Mouse (Mus musculus) forebrain, embryonic 11.5 days (tissue): Measurements from ENCODE around the gene Itgae. TPM values are rescaled to one million over a fixed set of nuclear protein-coding genes. Genes with fewer than 3 reads are reported as not detected.
A peak's percentile ranks its signal among the peaks of the same experiment; 100 is the strongest.

Experiments used
- ATAC-seq: fragments of 200-750 bp; cut with Nextera tagmentation; replicated peaks from 2 replicates; pipeline ENCODE4 v1.8.0; 2017; ENCODE audit warnings: moderate TSS enrichment; ENCODE audit not compliant: low FRiP score
- DNase-seq: peaks from one replicate; pipeline ENCODE4 v3.0.0-alpha.2; 2017; ENCODE audit warnings: low spot score
- H3K27ac ChIP-seq: fragments of 300-500 bp; sonication (generic); 2 replicates; pipeline ENCODE4 v1.5.1; 2014; ENCODE audit warnings: low read depth, low read length
- H3K27me3 ChIP-seq: fragments of 300-500 bp; sonication (generic); 2 replicates; pipeline ENCODE4 v1.6.1; 2014; ENCODE audit warnings: mild to moderate bottlenecking, low read length, mixed read lengths; ENCODE audit not compliant: control insufficient read depth, insufficient read depth
- H3K36me3 ChIP-seq: fragments of 300-500 bp; sonication (generic); 2 replicates; pipeline ENCODE4 v1.6.1; 2014; ENCODE audit warnings: mild to moderate bottlenecking, low read length, moderate library complexity, mixed read lengths; ENCODE audit not compliant: control insufficient read depth, insufficient read depth
- H3K4me1 ChIP-seq: fragments of 300-500 bp; sonication (generic); replicated peaks from 2 replicates; pipeline ENCODE4 v1.6.1; 2014; ENCODE audit warnings: low read length, mixed read lengths; ENCODE audit not compliant: control insufficient read depth, insufficient read depth
- H3K4me2 ChIP-seq: fragments of 300-500 bp; sonication (generic); 2 replicates; pipeline ENCODE4 v1.6.1; 2014; ENCODE audit warnings: low read depth, mild to moderate bottlenecking, low read length, moderate library complexity, mixed read lengths; ENCODE audit not compliant: severe bottlenecking
- H3K4me3 ChIP-seq: fragments of 300-500 bp; sonication (generic); 2 replicates; pipeline ENCODE4 v1.5.1; 2014; ENCODE audit warnings: low read depth, low read length
- H3K9ac ChIP-seq: fragments of 300-500 bp; sonication (generic); 2 replicates; pipeline ENCODE4 v1.6.1; 2014; ENCODE audit warnings: low read length
- H3K9me3 ChIP-seq: fragments of 300-500 bp; sonication (generic); 2 replicates; pipeline ENCODE4 v1.6.1; 2016; ENCODE audit warnings: low read length, mixed read lengths; ENCODE audit not compliant: control insufficient read depth
- WGBS: fragments of 180-500 bp; shearing (Covaris S2); extraction: QIAGEN DNeasy Blood & Tissue Kit; methylation state at CpG from one replicate; pipeline ENCODE4 v1.1.7; 2014; 5-methylcytosine and 5-hydroxymethylcytosine counted together
- polyA plus RNA-seq: library from polyadenylated mRNA; unstranded; fragments of >200 nt; fragmentation: Nextera tagmentation; extraction: Ambion mirVana; gene quantifications from 2 replicates; pipeline ENCODE4 v1.2.1, GENCODE M21; 2014

Gene Itgae
- polyA plus RNA-seq, 1 experiment from 2014 or later = 0.64 TPM

- WGBS = 56% methylated on average over 11 of the region's 11 CpGs
- no peak for DNase-seq
Measured at GRCm38 (mm10) chr11:73146026-73146974, 55.9 kb downstream of the Itgae start.

DNA sequence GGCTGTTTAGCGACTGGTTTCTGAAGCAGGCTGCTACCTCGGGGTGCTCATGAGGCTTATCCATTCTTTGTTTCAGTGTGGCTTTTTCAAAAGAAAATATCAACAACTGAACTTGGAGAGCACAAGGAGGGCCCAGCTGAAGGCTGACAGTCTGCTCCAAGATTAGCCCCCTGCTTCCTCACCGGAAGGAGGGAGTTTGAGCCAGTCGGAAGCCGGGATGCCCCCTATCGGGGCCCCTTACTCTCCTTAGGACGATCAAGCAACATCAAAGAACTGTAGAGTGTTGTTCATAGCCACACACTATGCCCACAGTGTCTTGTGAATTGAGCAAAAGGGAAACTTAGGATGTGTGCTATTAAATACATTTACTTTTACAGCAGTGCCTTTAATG lies 56.6 kb downstream of the Itgae start:
- 56% methylated on average over 7 of the region's 7 CpGs for WGBS
- Histone ChIP-seq H3K27me3 (no peaks in the 10 kb centered on the region), H3K4me3 (no peak overlapping the region), H3K9ac (no peak overlapping the region), H3K4me1 (no peaks in the 10 kb centered on the region), H3K36me3 (no peaks in the 10 kb centered on the region), H3K4me2 (no peak overlapping the region), H3K27ac (no peak overlapping the region), H3K9me3 (no peaks in the 10 kb centered on the region)
- ATAC-seq (no peak), DNase-seq (no peak)

More at GRCm38 (mm10) chr11:73146026-73146974, 55.9 kb downstream of the Itgae start:
- Histone ChIP-seq H3K9me3 (no peaks in the 10 kb centered on the region), H3K9ac (no peak overlapping the region), H3K36me3 (no peaks in the 10 kb centered on the region), H3K4me3 (no peak overlapping the region), H3K27ac (no peak overlapping the region), H3K4me2 (no peak overlapping the region), H3K4me1 (no peaks in the 10 kb centered on the region), H3K27me3 (no peaks in the 10 kb centered on the region)
- ATAC-seq = no peak

GRCm38 (mm10) chr11:73148209-73148608 lies 57.8 kb downstream of the Itgae start:
- H3K9ac ChIP-seq = no peak overlapping the region
- no peaks in the 10 kb centered on the region for H3K27me3 ChIP-seq
- 71% methylated on average over 9 of the region's 9 CpGs for WGBS
- H3K36me3 ChIP-seq = no peaks in the 10 kb centered on the region
- ATAC-seq (no peak), DNase-seq (no peak)
- no peaks in the 10 kb centered on the region for H3K9me3 ChIP-seq
- H3K4me2 ChIP-seq = no peak overlapping the region
- H3K27ac ChIP-seq = no peak overlapping the region
- H3K4me3 ChIP-seq = no peak overlapping the region
- no peaks in the 10 kb centered on the region for H3K4me1 ChIP-seq

GRCm38 (mm10) chr11:73155071-73155470 lies 64.7 kb downstream of the Itgae start:
- ATAC-seq (no peak), DNase-seq (no peak)
- Histone ChIP-seq H3K4me3 (no peak overlapping the region), H3K9ac (no peak overlapping the region), H3K9me3 (no peaks in the 10 kb centered on the region), H3K4me2 (no peak overlapping the region), H3K27ac (no peak overlapping the region), H3K36me3 (no peaks in the 10 kb centered on the region), H3K4me1 (0 out of 2 replicates have a peak, but pooled peaks cover 3% of the 10 kb centered on the region), H3K27me3 (peaks cover 12% of the 10 kb centered on the region)
- 80% methylated on average over 6 of the region's 6 CpGs for WGBS

DNA sequence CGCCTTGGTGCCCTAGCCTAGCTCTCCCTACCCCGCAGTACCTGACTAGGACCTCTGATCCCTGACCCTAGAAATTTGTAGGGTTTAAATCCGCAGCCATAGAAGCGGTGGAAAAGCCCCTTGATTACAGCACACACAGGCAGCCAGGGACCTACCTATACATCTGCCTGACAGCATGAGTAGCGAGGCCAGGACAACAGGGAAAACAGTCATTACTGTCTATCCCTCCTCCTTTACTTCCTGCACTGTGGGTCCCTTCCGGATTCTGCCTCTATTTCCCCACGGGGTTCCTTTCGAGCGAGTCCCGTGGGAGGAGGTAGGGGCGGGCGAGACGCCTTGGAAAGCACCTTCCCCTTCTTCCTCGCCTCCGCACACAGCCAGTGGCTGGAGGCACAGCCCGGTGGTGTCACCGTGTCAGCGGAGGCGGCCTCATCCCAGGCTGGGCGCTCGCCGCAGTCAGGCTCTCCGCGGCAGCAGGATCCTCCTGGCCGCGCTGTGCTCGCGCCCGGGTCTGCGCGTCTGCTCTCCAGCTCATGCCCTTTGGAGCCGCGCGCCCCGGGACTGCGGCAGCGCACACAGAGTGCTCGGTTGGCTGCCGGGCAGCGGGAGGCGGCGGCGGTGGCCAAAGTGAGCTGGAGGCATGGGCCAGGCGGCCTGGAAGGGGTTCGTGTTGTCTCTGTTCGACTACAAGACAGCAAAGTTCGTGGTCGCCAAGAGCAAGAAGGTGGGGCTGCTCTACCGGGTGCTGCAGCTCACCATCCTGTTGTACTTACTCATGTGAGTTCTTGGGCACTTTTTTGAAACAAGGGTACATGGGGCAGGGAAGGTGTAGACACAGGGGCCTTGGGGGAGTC lies 69.8 kb downstream of the Itgae start, which contains the start of gene P2rx5:
Gene P2rx5 (plus strand): TSS at position 465 of the 854 bp plus-strand sequence.
- Histone ChIP-seq H3K27ac (no peak within 1 kb of the TSS), H3K9me3 (no peaks in the 10 kb centered on the region), H3K27me3 (peaks cover 15% of the 10 kb centered on the region), H3K4me3 (peak within 1 kb of the TSS; percentile 30), H3K36me3 (no peaks in the 10 kb centered on the region), H3K4me1 (0 out of 2 replicates have a peak, but pooled peaks cover 3% of the 10 kb centered on the region), H3K4me2 (peak within 1 kb of the TSS; percentile 63), H3K9ac (peak within 1 kb of the TSS; percentile 2; the same call in 1 of the 2 replicates)
- WGBS = 3% methylated on average over 47 of the region's 49 CpGs
- DNase-seq = peak; percentile 61
- ATAC-seq = no peak

DNA sequence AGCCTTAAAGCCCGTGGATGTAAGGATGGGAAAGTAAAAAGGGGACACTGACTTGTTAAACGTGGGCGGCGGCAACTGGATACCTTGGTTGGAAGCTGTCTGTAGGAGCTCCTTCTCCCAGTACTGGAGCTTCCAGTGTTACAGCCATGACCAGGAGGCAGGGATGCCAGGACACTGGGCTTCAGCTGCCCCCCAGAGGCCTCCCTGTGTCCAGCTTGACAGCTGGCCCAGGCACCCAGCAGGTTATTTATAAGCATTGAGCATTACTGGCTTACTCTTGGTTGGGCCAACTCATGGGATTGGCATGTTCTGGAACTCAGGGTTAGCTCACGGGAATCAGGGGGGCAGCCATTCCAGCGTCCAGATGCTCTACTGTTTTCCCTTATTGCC lies 70.4 kb downstream of the Itgae start:
- peak overlapping the region; percentile 30 for H3K4me3 ChIP-seq
- H3K9ac ChIP-seq = peak overlapping the region; percentile 2; the same call in 1 of the 2 replicates
- no peak overlapping the region for H3K27ac ChIP-seq
- ATAC-seq (no peak), DNase-seq (no peak)
- no peaks in the 10 kb centered on the region for H3K36me3 ChIP-seq
- peak overlapping the region; percentile 63 for H3K4me2 ChIP-seq
- WGBS = 26% methylated on average over 6 of the region's 6 CpGs
- H3K27me3 ChIP-seq = peaks cover 15% of the 10 kb centered on the region
- no peaks in the 10 kb centered on the region for H3K9me3 ChIP-seq
- 0 out of 2 replicates have a peak, but pooled peaks cover 3% of the 10 kb centered on the region for H3K4me1 ChIP-seq

GRCm38 (mm10) chr11:73161616-73162015 lies 71.2 kb downstream of the Itgae start:
- Histone ChIP-seq H3K4me3 (no peak overlapping the region), H3K27ac (no peak overlapping the region), H3K36me3 (no peaks in the 10 kb centered on the region), H3K9ac (no peak overlapping the region), H3K9me3 (no peaks in the 10 kb centered on the region), H3K27me3 (peaks cover 15% of the 10 kb centered on the region), H3K4me2 (no peak overlapping the region), H3K4me1 (0 out of 2 replicates have a peak, but pooled peaks cover 3% of the 10 kb centered on the region)
- DNase-seq (no peak), ATAC-seq (no peak)
- 89% methylated on average over 4 of the region's 4 CpGs for WGBS

GRCm38 (mm10) chr11:73162284-73162683 lies 71.9 kb downstream of the Itgae start:
- peaks cover 15% of the 10 kb centered on the region for H3K27me3 ChIP-seq
- H3K9me3 ChIP-seq = no peaks in the 10 kb centered on the region
- H3K4me2 ChIP-seq = no peak overlapping the region
- ATAC-seq (no peak), DNase-seq (no peak)
- 84% methylated on average over 5 of the region's 5 CpGs for WGBS
- H3K27ac ChIP-seq = no peak overlapping the region
- no peak overlapping the region for H3K4me3 ChIP-seq
- H3K9ac ChIP-seq = no peak overlapping the region
- H3K4me1 ChIP-seq = 0 out of 2 replicates have a peak, but pooled peaks cover 3% of the 10 kb centered on the region
- H3K36me3 ChIP-seq = no peaks in the 10 kb centered on the region
